Mouse (Mus musculus) forebrain, embryonic 16.5 days (tissue): Measurements from ENCODE around the gene Tfb2m. TPM values are rescaled to one million over a fixed set of nuclear protein-coding genes. Genes with fewer than 3 reads are reported as not detected.
"Not testable (repeated sequence)": the region's sequence is repeated elsewhere in the genome, so short reads cannot be mapped to it uniquely, and the experiment has no call there.

Source experiments
- ATAC-seq: fragments of 200-750 bp; cut with Nextera tagmentation; 2 replicates; pipeline ENCODE4 v1.8.0; 2017; ENCODE audit warnings: mild to moderate bottlenecking, moderate library complexity
- H3K27ac ChIP-seq: fragments of 300-500 bp; sonication (generic); 2 replicates; pipeline ENCODE4 v1.5.1; 2014; ENCODE audit warnings: low read length, control low read depth
- H3K27me3 ChIP-seq: fragments of 300-500 bp; sonication (generic); replicated peaks from 2 replicates; pipeline ENCODE4 v1.6.1; 2014; ENCODE audit warnings: low read length; ENCODE audit not compliant: control insufficient read depth, insufficient read depth
- H3K36me3 ChIP-seq: fragments of 300-500 bp; sonication (generic); 2 replicates; pipeline ENCODE4 v1.6.1; 2014; ENCODE audit not compliant: control insufficient read depth, insufficient read depth
- H3K4me1 ChIP-seq: fragments of 300-500 bp; sonication (generic); replicated peaks from 2 replicates; pipeline ENCODE4 v1.6.1; 2014; ENCODE audit warnings: low read length; ENCODE audit not compliant: control insufficient read depth, insufficient read depth
- H3K4me2 ChIP-seq: fragments of 300-500 bp; sonication (generic); 2 replicates; pipeline ENCODE4 v1.6.1; 2014; ENCODE audit warnings: mild to moderate bottlenecking, low read length, control low read depth
- H3K4me3 ChIP-seq: fragments of 300-500 bp; sonication (generic); replicated peaks from 2 replicates; pipeline ENCODE4 v1.5.1; 2014; ENCODE audit warnings: mild to moderate bottlenecking, low read length, control low read depth
- H3K9ac ChIP-seq: fragments of 300-500 bp; sonication (generic); replicated peaks from 2 replicates; pipeline ENCODE4 v1.6.1; 2014; ENCODE audit warnings: low read depth, low read length, control low read depth
- H3K9me3 ChIP-seq: fragments of 300-500 bp; sonication (generic); 2 replicates; pipeline ENCODE4 v1.6.1; 2016; ENCODE audit warnings: low read length; ENCODE audit not compliant: control insufficient read depth
- WGBS: fragments of 180-500 bp; shearing (Covaris S2); extraction: QIAGEN DNeasy Blood & Tissue Kit; methylation state at CpG from one replicate; pipeline ENCODE4 v1.1.7; 2014; 5-methylcytosine and 5-hydroxymethylcytosine counted together
- polyA plus RNA-seq: library from polyadenylated mRNA; unstranded; fragments of >200 nt; fragmentation: Nextera tagmentation; extraction: Ambion mirVana; gene quantifications from 2 replicates; pipeline ENCODE4 v1.2.1, GENCODE M21; 2015

The Tfb2m gene
- 45.5 and 52.0 TPM in 2 replicates for polyA plus RNA-seq

GRCm38 (mm10) chr1:179545768-179546550 lies at the start of gene Tfb2m, which contains the start of gene Cnst:
Tfb2m (minus strand) TSS chr1:179546267.
Cnst (plus strand) TSS chr1:179546370.
- H3K9me3 ChIP-seq, H3K36me3 ChIP-seq, H3K27me3 ChIP-seq: not testable (repeated sequence)
- H3K4me2 ChIP-seq, result peak within 1 kb of the TSS; percentile 95
- ATAC-seq, result peak; percentile 99
- peak within 1 kb of the TSS; percentile 85 for H3K9ac ChIP-seq
- H3K27ac ChIP-seq, result peak within 1 kb of the TSS; percentile 98
- under 1% methylated on average over 69 of the region's 69 CpGs for WGBS
- H3K4me3 ChIP-seq, result peak within 1 kb of the TSS; percentile 91
- peaks cover 32% of the 10 kb centered on the region for H3K4me1 ChIP-seq

GRCm38 (mm10) chr1:179592972-179593371 lies 46.9 kb upstream of the Tfb2m start:
- Histone ChIP-seq H3K27me3 (no peaks in the 10 kb centered on the region), H3K4me1 (peaks cover 22% of the 10 kb centered on the region), H3K4me3 (no peak overlapping the region), H3K36me3 (no peaks in the 10 kb centered on the region), H3K9ac (no peak overlapping the region), H3K27ac (no peak overlapping the region), H3K4me2 (no peak overlapping the region), H3K9me3 (no peaks in the 10 kb centered on the region)
- no peak for ATAC-seq
- WGBS, result 73% methylated on average over 7 of the region's 7 CpGs

- Histone ChIP-seq H3K27ac (peak overlapping the region; percentile 66; the same call in 1 of the 2 replicates), H3K36me3 (no peaks in the 10 kb centered on the region), H3K9ac (no peak overlapping the region), H3K27me3 (no peaks in the 10 kb centered on the region), H3K4me3 (no peak overlapping the region), H3K4me1 (peaks cover 25% of the 10 kb centered on the region), H3K9me3 (no peaks in the 10 kb centered on the region), H3K4me2 (no peak overlapping the region)
- 95% methylated on average over 2 of the region's 2 CpGs for WGBS
- ATAC-seq, result no peak
Observed at GRCm38 (mm10) chr1:179592143-179592542, 46.1 kb upstream of the Tfb2m start.

GRCm38 (mm10) chr1:179591639-179592038 lies 45.6 kb upstream of the Tfb2m start:
- H3K9ac ChIP-seq, result no peak overlapping the region
- H3K4me3 ChIP-seq, result no peak overlapping the region
- peak overlapping the region; percentile 66 for H3K27ac ChIP-seq
- 67% methylated on average over 12 of the region's 12 CpGs for WGBS
- no peaks in the 10 kb centered on the region for H3K36me3 ChIP-seq
- H3K9me3 ChIP-seq, result no peaks in the 10 kb centered on the region
- no peaks in the 10 kb centered on the region for H3K27me3 ChIP-seq
- peaks cover 25% of the 10 kb centered on the region for H3K4me1 ChIP-seq
- H3K4me2 ChIP-seq, result 0 out of 2 replicates have a peak overlapping the region, but pooled peaks have one; percentile 4
- ATAC-seq, result peak; percentile 74

- H3K4me2 ChIP-seq, result no peak overlapping the region
- WGBS, result 43% methylated on average over 4 of the region's 4 CpGs
- no peaks in the 10 kb centered on the region for H3K9me3 ChIP-seq
- H3K9ac ChIP-seq, result no peak overlapping the region
- peak overlapping the region; percentile 65 for H3K27ac ChIP-seq
- no peak overlapping the region for H3K4me3 ChIP-seq
- H3K4me1 ChIP-seq, result peaks cover 28% of the 10 kb centered on the region
- ATAC-seq, result peak; percentile 83
- no peaks in the 10 kb centered on the region for H3K27me3 ChIP-seq
- H3K36me3 ChIP-seq, result no peaks in the 10 kb centered on the region
Observed at GRCm38 (mm10) chr1:179588230-179588629, 42.2 kb upstream of the Tfb2m start.

GRCm38 (mm10) chr1:179586430-179587095 lies 40.5 kb upstream of the Tfb2m start:
- H3K27ac ChIP-seq, result no peak overlapping the region
- H3K36me3 ChIP-seq, result no peaks in the 10 kb centered on the region
- WGBS, result 58% methylated on average over 3 of the region's 3 CpGs
- no peaks in the 10 kb centered on the region for H3K27me3 ChIP-seq
- H3K9me3 ChIP-seq, result no peaks in the 10 kb centered on the region
- no peak for ATAC-seq
- H3K4me1 ChIP-seq, result peaks cover 28% of the 10 kb centered on the region
- no peak overlapping the region for H3K4me3 ChIP-seq
- no peak overlapping the region for H3K4me2 ChIP-seq
- no peak overlapping the region for H3K9ac ChIP-seq

GRCm38 (mm10) chr1:179585646-179586045 lies 39.6 kb upstream of the Tfb2m start:
- no peak for ATAC-seq
- Histone ChIP-seq H3K27ac (no peak overlapping the region), H3K4me3 (no peak overlapping the region), H3K36me3 (no peaks in the 10 kb centered on the region), H3K9ac (no peak overlapping the region), H3K9me3 (no peaks in the 10 kb centered on the region), H3K4me2 (no peak overlapping the region), H3K27me3 (no peaks in the 10 kb centered on the region), H3K4me1 (peaks cover 29% of the 10 kb centered on the region)
- 82% methylated on average over 9 of the region's 9 CpGs for WGBS

- Histone ChIP-seq H3K4me1 (peaks cover 27% of the 10 kb centered on the region), H3K36me3 (0 out of 2 replicates have a peak, but pooled peaks cover 2% of the 10 kb centered on the region), H3K27ac (no peak overlapping the region), H3K9me3 (no peaks in the 10 kb centered on the region), H3K4me2 (no peak overlapping the region), H3K27me3 (no peaks in the 10 kb centered on the region), H3K4me3 (no peak overlapping the region), H3K9ac (no peak overlapping the region)
- no peak for ATAC-seq
- WGBS, result 93% methylated on average over 4 of the region's 4 CpGs
Observed at GRCm38 (mm10) chr1:179584220-179584619, 38.2 kb upstream of the Tfb2m start.

- WGBS, result 95% methylated on average over 3 of the region's 3 CpGs
- no peak overlapping the region for H3K9ac ChIP-seq
- H3K4me2 ChIP-seq, result no peak overlapping the region
- H3K36me3 ChIP-seq, result 0 out of 2 replicates have a peak, but pooled peaks cover 2% of the 10 kb centered on the region
- H3K27me3 ChIP-seq, result no peaks in the 10 kb centered on the region
- no peak for ATAC-seq
- no peaks in the 10 kb centered on the region for H3K9me3 ChIP-seq
- no peak overlapping the region for H3K27ac ChIP-seq
- H3K4me3 ChIP-seq, result no peak overlapping the region
- peaks cover 22% of the 10 kb centered on the region for H3K4me1 ChIP-seq
Observed at GRCm38 (mm10) chr1:179583090-179583489, 37.0 kb upstream of the Tfb2m start.
